In genomic region chr11:53025686-53026085, GRCm38 (mm10) we compare ENCODE assay signal across 19 mouse cellular contexts.
DNase-seq lines count a peak whose midpoint lies in the region; ATAC-seq lines count a peak whose summit lies in the region.
"Had no signal": no experiment of that assay in that cellular context is flagged by ENCODE, and none has a peak within 500 bp of the region (broad histone marks: within the 10 kb centered on the region; RNA-seq: fewer than 3 reads in every experiment).

No protein-coding gene starts in this region.

- no peaks in the 10 kb centered on the region for H3K9me3 ChIP-seq in hindbrain, embryonic 16.5 days (ENCODE audit: control insufficient read depth, low read length)
- no peaks in the 10 kb centered on the region for H3K9me3 ChIP-seq in hindbrain, embryonic 14.5 days (ENCODE audit: control insufficient read depth, low read length)
- H3K9me3 ChIP-seq in embryonic facial prominence, embryonic 10.5 days: no peaks in the 10 kb centered on the region

- H3K27me3 ChIP-seq in hindbrain, embryonic 16.5 days (replicated peaks; ENCODE audit: control insufficient read depth, insufficient read depth, low read length): no peaks in the 10 kb centered on the region
- H3K27me3 ChIP-seq in hindbrain, embryonic 14.5 days (ENCODE audit: control insufficient read depth, insufficient read depth, low read length): no peaks in the 10 kb centered on the region
- H3K27me3 ChIP-seq in embryonic facial prominence, embryonic 10.5 days (replicated peaks; ENCODE audit: low read depth, poor library complexity, severe bottlenecking): no peaks in the 10 kb centered on the region
- H3K27me3 ChIP-seq: embryonic facial prominence, embryonic 15.5 days had no signal

- no peak overlapping the region for H3K9ac ChIP-seq in hindbrain, embryonic 16.5 days (ENCODE audit: low read depth, low read length)
- no peak overlapping the region for H3K9ac ChIP-seq in hindbrain, embryonic 14.5 days
- H3K9ac ChIP-seq: embryonic facial prominence, embryonic 15.5 days; liver, postnatal 0 days had no signal

- H3K4me3 ChIP-seq in hindbrain, embryonic 16.5 days (ENCODE audit: low read length): no peak overlapping the region
- no peak overlapping the region for H3K4me3 ChIP-seq in hindbrain, embryonic 14.5 days (replicated peaks; ENCODE audit: low read length)
- H3K4me3 ChIP-seq in embryonic facial prominence, embryonic 10.5 days: no peak overlapping the region
- H3K4me3 ChIP-seq: embryonic facial prominence, embryonic 15.5 days had no signal

- no peak overlapping the region for H3K27ac ChIP-seq in hindbrain, embryonic 16.5 days (ENCODE audit: low read depth, low read length)
- no peak overlapping the region for H3K27ac ChIP-seq in hindbrain, embryonic 14.5 days
- no peak overlapping the region for H3K27ac ChIP-seq in embryonic facial prominence, embryonic 10.5 days (replicated peaks)
- H3K27ac ChIP-seq: embryonic facial prominence, embryonic 15.5 days; macrophage had no signal

- no peaks in the 10 kb centered on the region for H3K4me1 ChIP-seq in hindbrain, embryonic 16.5 days (ENCODE audit: control insufficient read depth, insufficient read depth, low read depth, low read length)
- no peaks in the 10 kb centered on the region for H3K4me1 ChIP-seq in hindbrain, embryonic 14.5 days (replicated peaks; ENCODE audit: control insufficient read depth, insufficient read depth, low read length)
- H3K4me1 ChIP-seq in embryonic facial prominence, embryonic 10.5 days: peaks cover 6% of the 10 kb centered on the region; the same call in 1 of the 2 replicates
- H3K4me1 ChIP-seq: embryonic facial prominence, embryonic 15.5 days had no signal

- H3K4me2 ChIP-seq in hindbrain, embryonic 16.5 days (ENCODE audit: low read length): no peak overlapping the region
- no peak overlapping the region for H3K4me2 ChIP-seq in hindbrain, embryonic 14.5 days (replicated peaks)
- H3K4me2 ChIP-seq: embryonic facial prominence, embryonic 15.5 days; liver, embryonic 11.5 days had no signal

- no peak for DNase-seq in hindbrain, embryonic 14.5 days (ENCODE audit: low spot score)
- peak; percentile 70 for DNase-seq in cerebellum, adult 9-10 months
- peak; percentile 39 for DNase-seq in retina, embryonic 14.5 days (ENCODE audit: low spot score)
- no peak for DNase-seq in embryonic facial prominence, embryonic 10.5 days (ENCODE audit: low spot score)
- DNase-seq in heart, postnatal 4 days: no peak
- DNase-seq: adrenal gland, postnatal 25 days; kidney, adult 8-10 months; kidney, postnatal 10 days; liver, postnatal 0 days; right cerebral cortex, postnatal 25 days; thymus, postnatal 14 days had no signal

- H3K36me3 ChIP-seq in hindbrain, embryonic 16.5 days (ENCODE audit: control insufficient read depth, insufficient read depth, low read length): no peaks in the 10 kb centered on the region
- no peaks in the 10 kb centered on the region for H3K36me3 ChIP-seq in hindbrain, embryonic 14.5 days (replicated peaks; ENCODE audit: control insufficient read depth, insufficient read depth)
- H3K36me3 ChIP-seq in embryonic facial prominence, embryonic 10.5 days (replicated peaks): no peaks in the 10 kb centered on the region
- H3K36me3 ChIP-seq: embryonic facial prominence, embryonic 15.5 days had no signal

- ATAC-seq in hindbrain, embryonic 16.5 days: peak; percentile 68; the same call in 1 of the 2 replicates
- ATAC-seq in hindbrain, embryonic 14.5 days (ENCODE audit: low FRiP score): no peak
- ATAC-seq in cerebellum, adult (ENCODE audit: insufficient number of reproducible peaks, low FRiP score, low TSS enrichment): peak; percentile 41; the same call in 1 of the 2 replicates
- ATAC-seq: CD4-positive, CD25-positive, alpha-beta regulatory T cell, adult 4 months; forebrain, embryonic 14.5 days; liver, postnatal 0 days; lung, postnatal 0 days had no signal

- 67% methylated on average over 6 of the region's 6 CpGs for WGBS in hindbrain, embryonic 16.5 days
- 79% methylated on average over 6 of the region's 6 CpGs for WGBS in hindbrain, embryonic 14.5 days
- 97% methylated on average over 6 of the region's 6 CpGs for WGBS in embryonic facial prominence, embryonic 10.5 days

Comparison
In these comparisons a context has a peak if more than half of its experiments do, and no peak if none do; other contexts are left out.
1. DNase-seq: peak in cerebellum, adult 9-10 months (single experiment) and retina, embryonic 14.5 days (single experiment); none in hindbrain, embryonic 14.5 days (single experiment), embryonic facial prominence, embryonic 10.5 days (single experiment) and heart, postnatal 4 days (single experiment).